Mouse (Mus musculus): ENCODE results near the gene Cerk. TPM values are rescaled to one million over a fixed set of nuclear protein-coding genes. Genes with fewer than 3 reads are reported as not detected.

Cerk gene
- polyA plus RNA-seq, 1 experiment, result 61.7 TPM

GRCm38 (mm10) chr15:86094324-86095121 is 91.4 kb downstream of the Cerk start:
- TF ChIP-seq POLR2A (IDR thresholded peaks at IDR 0.05; ENCODE audit: control insufficient read depth, low read depth, low read length), result no peak
- no peak for TF ChIP-seq CTCF (IDR thresholded peaks at IDR 0.05; ENCODE audit: control insufficient read depth, insufficient read depth, insufficient replicate concordance, low read depth, low read length)
- H3K36me3 ChIP-seq (ENCODE audit: control insufficient read depth, insufficient read depth, low read length), result no peaks in the 10 kb centered on the region
- H3K4me1 ChIP-seq (ENCODE audit: control insufficient read depth, insufficient read depth, low read length), result peaks cover 2% of the 10 kb centered on the region; the same call in 1 of the 2 replicates
- no peak overlapping the region for H3K27ac ChIP-seq (ENCODE audit: control insufficient read depth, insufficient read depth, low read depth, low read length)
- H3K27me3 ChIP-seq (ENCODE audit: control insufficient read depth, insufficient read depth, low read length), result no peaks in the 10 kb centered on the region
- H3K4me3 ChIP-seq (ENCODE audit: control insufficient read depth, low read depth, low read length), result no peak overlapping the region

GRCm38 (mm10) chr15:86093236-86093635 is 92.7 kb downstream of the Cerk start:
- H3K27me3 ChIP-seq (ENCODE audit: control insufficient read depth, insufficient read depth, low read length), result no peaks in the 10 kb centered on the region
- H3K27ac ChIP-seq (ENCODE audit: control insufficient read depth, insufficient read depth, low read depth, low read length), result no peak overlapping the region
- no peaks in the 10 kb centered on the region for H3K36me3 ChIP-seq (ENCODE audit: control insufficient read depth, insufficient read depth, low read length)
- peaks cover 2% of the 10 kb centered on the region; the same call in 1 of the 2 replicates for H3K4me1 ChIP-seq (ENCODE audit: control insufficient read depth, insufficient read depth, low read length)
- H3K4me3 ChIP-seq (ENCODE audit: control insufficient read depth, low read depth, low read length), result no peak overlapping the region
- no peak for TF ChIP-seq POLR2A (IDR thresholded peaks at IDR 0.05; ENCODE audit: control insufficient read depth, low read depth, low read length)

- H3K27ac ChIP-seq (ENCODE audit: control insufficient read depth, insufficient read depth, low read depth, low read length), result no peak overlapping the region
- H3K36me3 ChIP-seq (ENCODE audit: control insufficient read depth, insufficient read depth, low read length), result no peaks in the 10 kb centered on the region
- no peak for TF ChIP-seq CTCF (IDR thresholded peaks at IDR 0.05; ENCODE audit: control insufficient read depth, insufficient read depth, insufficient replicate concordance, low read depth, low read length)
- TF ChIP-seq POLR2A (IDR thresholded peaks at IDR 0.05; ENCODE audit: control insufficient read depth, low read depth, low read length), result no peak
These were observed 93.8 kb downstream of the Cerk start for GRCm38 (mm10) chr15:86091998-86092670.

GRCm38 (mm10) chr15:86091201-86091997 is 94.5 kb downstream of the Cerk start:
- Histone ChIP-seq H3K4me3 (ENCODE audit: control insufficient read depth, low read depth, low read length) (no peak overlapping the region), H3K4me1 (ENCODE audit: control insufficient read depth, insufficient read depth, low read length) (peaks cover 2% of the 10 kb centered on the region; the same call in 1 of the 2 replicates), H3K27ac (ENCODE audit: control insufficient read depth, insufficient read depth, low read depth, low read length) (no peak overlapping the region), H3K27me3 (ENCODE audit: control insufficient read depth, insufficient read depth, low read length) (no peaks in the 10 kb centered on the region), H3K36me3 (ENCODE audit: control insufficient read depth, insufficient read depth, low read length) (no peaks in the 10 kb centered on the region)
- no peak for TF ChIP-seq CTCF (IDR thresholded peaks at IDR 0.05; ENCODE audit: control insufficient read depth, insufficient read depth, insufficient replicate concordance, low read depth, low read length)
- TF ChIP-seq POLR2A (IDR thresholded peaks at IDR 0.05; ENCODE audit: control insufficient read depth, low read depth, low read length), result no peak

More at GRCm38 (mm10) chr15:86091998-86092670, 93.8 kb downstream of the Cerk start:
- no peak overlapping the region for H3K4me3 ChIP-seq (ENCODE audit: control insufficient read depth, low read depth, low read length)
- H3K4me1 ChIP-seq (ENCODE audit: control insufficient read depth, insufficient read depth, low read length), result peaks cover 2% of the 10 kb centered on the region; the same call in 1 of the 2 replicates
- no peaks in the 10 kb centered on the region for H3K27me3 ChIP-seq (ENCODE audit: control insufficient read depth, insufficient read depth, low read length)

GRCm38 (mm10) chr15:86090578-86090977 is 95.4 kb downstream of the Cerk start:
- H3K27ac ChIP-seq (ENCODE audit: control insufficient read depth, insufficient read depth, low read depth, low read length), result no peak overlapping the region
- H3K4me3 ChIP-seq (ENCODE audit: control insufficient read depth, low read depth, low read length), result no peak overlapping the region
- H3K27me3 ChIP-seq (ENCODE audit: control insufficient read depth, insufficient read depth, low read length), result no peaks in the 10 kb centered on the region
- peaks cover 2% of the 10 kb centered on the region; the same call in 1 of the 2 replicates for H3K4me1 ChIP-seq (ENCODE audit: control insufficient read depth, insufficient read depth, low read length)
- no peaks in the 10 kb centered on the region for H3K36me3 ChIP-seq (ENCODE audit: control insufficient read depth, insufficient read depth, low read length)
- TF ChIP-seq CTCF (IDR thresholded peaks at IDR 0.05; ENCODE audit: control insufficient read depth, insufficient read depth, insufficient replicate concordance, low read depth, low read length) (no peak), POLR2A (IDR thresholded peaks at IDR 0.05; ENCODE audit: control insufficient read depth, low read depth, low read length) (no peak)

- peaks cover 2% of the 10 kb centered on the region; the same call in 1 of the 2 replicates for H3K4me1 ChIP-seq (ENCODE audit: control insufficient read depth, insufficient read depth, low read length)
- no peaks in the 10 kb centered on the region for H3K36me3 ChIP-seq (ENCODE audit: control insufficient read depth, insufficient read depth, low read length)
- H3K27ac ChIP-seq (ENCODE audit: control insufficient read depth, insufficient read depth, low read depth, low read length), result no peak overlapping the region; the same call in none of the 2 replicates
- no peaks in the 10 kb centered on the region for H3K27me3 ChIP-seq (ENCODE audit: control insufficient read depth, insufficient read depth, low read length)
- no peak overlapping the region for H3K4me3 ChIP-seq (ENCODE audit: control insufficient read depth, low read depth, low read length)
- no peak for TF ChIP-seq POLR2A (IDR thresholded peaks at IDR 0.05; ENCODE audit: control insufficient read depth, low read depth, low read length)
- TF ChIP-seq CTCF (IDR thresholded peaks at IDR 0.05; ENCODE audit: control insufficient read depth, insufficient read depth, insufficient replicate concordance, low read depth, low read length), result no peak
These were observed 95.9 kb downstream of the Cerk start for GRCm38 (mm10) chr15:86089991-86090529.

Other genes with a start within 250 kb of the Cerk start
- gene Celsr1, start 152.4 kb downstream of the Cerk start, polyA plus RNA-seq (2012; rRNA removed), result 0.15 and 0.71 TPM in 2 replicates
- 1.6 and 2.0 TPM in 2 replicates for gene Gramd4, start 128.4 kb downstream of the Cerk start, polyA plus RNA-seq (2012; rRNA removed)
- 19.5 and 23.0 TPM in 2 replicates for gene Tbc1d22a, start 28.3 kb upstream of the Cerk start, polyA plus RNA-seq (2012; rRNA removed)